Mouse (Mus musculus) MEL (cell line): ENCODE measurements at regions not wholly inside any gene's neighbourhood (a gene's known extent, or its start where the extent isn't known, plus 50 kb on each side); places are given as distances from the start of the nearest gene placed in this dataset.

Experiments
- CHD2 ChIP-seq: IDR thresholded peaks from 2 replicates; pipeline ENCODE4 v1.6.1; 2011; ENCODE audit warnings: low read length, improper control_type of control experiment
- MAFK ChIP-seq: IDR thresholded peaks from 2 replicates; pipeline ENCODE4 v1.6.1; 2011; ENCODE audit warnings: low read depth, mild to moderate bottlenecking, low read length, improper control_type of control experiment, borderline replicate concordance
- POLR2A ChIP-seq, 2 experiments: IDR thresholded peaks; 2 replicates each; pipeline ENCODE4 v1.6.1; 2011 to 2012; ENCODE audit warnings: low read length in 2 of 2, mild to moderate bottlenecking in 2 of 2, control low read depth in 1 of 2, improper control_type of control experiment in 1 of 2, low read depth in 1 of 2, moderate library complexity in 1 of 2; ENCODE audit not compliant: control insufficient read depth in 1 of 2, insufficient read depth in 1 of 2, poor library complexity in 1 of 2
- TAL1 ChIP-seq: IDR thresholded peaks from 2 replicates; pipeline ENCODE4 v1.6.1; 2012; ENCODE audit warnings: mild to moderate bottlenecking, inconsistent platforms, low read length, moderate library complexity, mixed read lengths
- UBTF ChIP-seq: IDR thresholded peaks from 2 replicates; pipeline ENCODE4 v1.6.1; 2012; ENCODE audit warnings: low read depth, mild to moderate bottlenecking, inconsistent platforms, low read length, improper control_type of control experiment, moderate library complexity, borderline replicate concordance; ENCODE audit not compliant: insufficient read depth
- ZC3H11A ChIP-seq: IDR thresholded peaks from 2 replicates; pipeline ENCODE4 v1.6.1; 2012; ENCODE audit warnings: low read depth, mild to moderate bottlenecking, inconsistent platforms, low read length, improper control_type of control experiment

DNA sequence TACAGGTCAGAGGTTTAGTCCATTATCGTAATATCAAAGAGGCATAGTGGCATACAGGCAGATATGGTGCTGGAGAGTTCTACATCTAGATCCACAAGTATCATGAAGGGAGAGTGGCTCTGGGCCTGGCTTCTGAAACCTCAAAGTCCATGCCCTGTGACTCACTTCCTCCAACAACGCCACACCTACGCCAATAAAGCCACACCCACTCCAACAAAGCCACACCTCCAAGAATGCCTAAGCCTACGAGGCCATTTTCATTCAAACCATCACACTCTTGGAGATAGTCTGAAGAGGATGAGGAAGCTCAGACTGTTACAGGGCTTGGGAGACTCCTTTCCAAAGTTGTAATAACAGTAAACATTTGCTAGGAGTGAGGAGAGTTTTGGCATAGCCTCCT is 102.6 kb upstream of the Mdm1 start:
- TF ChIP-seq TAL1 (no peak), ZC3H11A (no peak), MAFK (no peak), UBTF (no peak), POLR2A (IDR thresholded peaks at IDR 0.05; ENCODE audit: control insufficient read depth in 1 of 2, insufficient read depth in 1 of 2, low read depth in 1 of 2, low read length in 2 of 2, poor library complexity in 1 of 2) (no peak), CHD2 (no peak)
